Mouse (Mus musculus) gastrocnemius, postnatal 36 days (tissue): Measurements from ENCODE around the gene Dnajc8. TPM values are rescaled to one million over a fixed set of nuclear protein-coding genes. Genes with fewer than 3 reads are reported as not detected.
"Not testable (repeated sequence)": the region's sequence is repeated elsewhere in the genome, so short reads cannot be mapped to it uniquely, and the experiment has no call there.

ENCODE experiments used
- DNase-seq, 2 experiments: peaks; one replicate each; pipeline ENCODE4 v3.0.0; 2022
- intact Hi-C: fragments of 180-260 bp; cut with DNase I; formaldehyde crosslinking; loops from one replicate; pipeline ENCODE4 v1.15.1; 2025
- total RNA-seq, 2 experiments: library from RNA; stranded (reverse); gene quantifications; 2 replicates each; pipeline ENCODE4 v1.2.3; 2021

Gene Dnajc8
- total RNA-seq, 2 experiments from 2014 or later: 40.0 to 47.4 TPM

GRCm38 (mm10) chr4:132554653-132555052, 19.3 kb downstream of the Dnajc8 start:
- intact Hi-C loops: no loop called here
- no peak for DNase-seq

- intact Hi-C loops, DNase-seq: not testable (repeated sequence)
These were observed 20.2 kb downstream of the Dnajc8 start for GRCm38 (mm10) chr4:132555550-132555949.

DNA sequence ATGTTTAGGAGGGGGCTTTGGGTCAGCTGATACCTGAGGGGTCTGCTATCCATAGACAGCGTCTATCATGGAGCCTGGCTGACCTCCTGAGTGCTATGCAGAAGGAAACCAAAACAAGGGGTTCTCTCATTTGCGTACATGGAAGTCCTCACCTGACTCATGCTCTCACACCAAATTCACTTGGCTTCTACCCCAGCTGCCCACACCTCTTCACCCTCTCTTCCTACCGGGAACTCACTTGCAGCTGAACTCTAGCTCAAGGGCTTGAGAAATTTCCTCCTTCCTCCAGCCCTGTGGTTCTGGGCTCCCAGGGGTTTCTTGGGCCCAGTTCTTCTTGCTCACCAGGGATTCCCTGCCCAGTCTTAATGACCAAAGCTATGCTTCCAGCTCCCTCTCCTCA, 27.9 kb downstream of the Dnajc8 start:
- no peak for DNase-seq
- intact Hi-C loops: no loop called here

- DNase-seq: peak; percentile 24 to 47
- intact Hi-C loops: no loop called here
These were observed 28.6 kb downstream of the Dnajc8 start, which contains the start of gene Ptafr for GRCm38 (mm10) chr4:132563965-132564364. Ptafr (plus strand) TSS chr4:132564067.

- intact Hi-C loops: no loop called here
- DNase-seq: no peak
These were observed 29.9 kb downstream of the Dnajc8 start for GRCm38 (mm10) chr4:132565089-132565747.

DNA sequence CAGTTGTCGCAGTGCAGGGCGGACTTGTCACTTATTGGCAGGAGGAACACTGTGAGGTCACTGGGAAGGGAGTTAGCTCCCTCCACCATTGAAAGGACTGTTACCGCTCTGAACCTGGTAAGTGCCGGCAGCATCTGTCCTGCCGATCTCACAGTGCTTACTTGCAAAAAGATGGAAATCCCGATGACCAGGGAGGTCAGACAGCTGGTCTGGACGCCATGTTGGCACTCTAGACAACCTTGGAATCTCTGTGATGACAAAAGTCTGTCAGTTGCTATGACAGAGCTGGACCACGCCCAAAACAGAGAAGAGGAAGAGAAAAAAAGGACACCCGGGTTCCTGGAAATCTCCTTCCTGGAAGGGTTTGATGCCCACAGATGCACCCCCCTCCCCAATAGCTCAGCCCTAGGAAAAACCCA, 32.0 kb downstream of the Dnajc8 start:
- no peak for DNase-seq
- intact Hi-C loops: no loop called here

DNA sequence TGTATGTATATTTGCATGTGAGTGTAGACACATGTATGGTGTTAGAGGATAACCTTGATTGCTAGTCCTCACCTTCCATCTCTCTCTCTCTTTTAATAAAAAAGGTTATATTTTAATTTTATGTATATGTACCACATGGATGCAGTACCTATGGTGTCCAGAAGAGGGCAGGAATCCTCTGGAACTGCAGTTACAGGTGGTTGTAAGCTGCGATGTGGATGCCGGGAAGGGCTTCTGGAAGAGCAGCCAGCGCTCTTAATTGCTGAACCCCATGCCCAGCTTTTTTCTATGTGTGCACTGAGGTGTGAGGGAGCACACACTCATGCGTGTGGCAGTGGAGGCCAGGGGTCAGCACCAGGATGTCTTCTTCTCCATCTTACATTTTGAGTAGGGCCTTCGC, 33.8 kb downstream of the Dnajc8 start:
- intact Hi-C loops: no loop called here
- DNase-seq: no peak

DNA sequence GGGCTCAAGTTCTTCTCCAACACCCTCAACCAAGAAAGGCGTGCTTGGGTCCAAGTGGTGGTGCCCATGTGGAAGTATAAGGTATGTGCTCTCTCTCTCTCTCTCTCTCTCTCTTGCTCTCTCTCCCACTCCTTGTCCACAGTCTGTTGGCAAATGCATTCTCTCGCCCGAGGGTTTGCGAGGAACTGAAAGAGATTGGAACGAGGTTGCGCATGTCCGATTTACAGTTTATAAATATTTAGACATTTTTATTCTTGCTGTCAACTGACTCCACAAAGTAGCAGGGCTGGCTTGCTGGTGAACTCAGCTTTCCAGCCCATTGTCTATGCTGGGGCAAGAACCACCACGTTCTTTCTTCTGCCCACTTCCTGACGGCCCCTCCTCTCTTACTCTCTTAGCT, 35.8 kb downstream of the Dnajc8 start:
- DNase-seq: no peak
- intact Hi-C loops: no loop called here

DNA sequence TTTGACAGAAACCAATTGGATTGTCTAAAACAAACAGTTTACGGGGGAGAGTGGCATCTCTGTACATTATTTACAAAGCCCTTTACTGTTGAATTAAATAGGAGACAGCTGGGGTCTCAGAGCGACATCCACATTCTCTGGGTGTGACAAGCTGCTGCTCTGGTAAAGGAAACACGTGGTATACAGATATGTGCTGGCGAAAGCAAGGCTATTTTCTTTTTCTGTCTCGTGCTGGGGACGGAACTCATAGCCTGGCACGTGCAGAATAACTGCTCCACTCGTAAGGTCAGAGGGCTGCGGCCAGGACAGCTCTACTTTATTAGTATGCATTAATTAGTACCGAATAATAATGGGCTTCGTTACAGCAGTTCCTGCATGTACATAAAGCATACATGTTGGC, 38.0 kb downstream of the Dnajc8 start:
- intact Hi-C loops: no loop called here

GRCm38 (mm10) chr4:132574809-132575347, 39.5 kb downstream of the Dnajc8 start:
- DNase-seq: no peak
- intact Hi-C loops: no loop called here

More for the DNA sequence above, 38.0 kb downstream of the Dnajc8 start:
- no peak for DNase-seq

DNA sequence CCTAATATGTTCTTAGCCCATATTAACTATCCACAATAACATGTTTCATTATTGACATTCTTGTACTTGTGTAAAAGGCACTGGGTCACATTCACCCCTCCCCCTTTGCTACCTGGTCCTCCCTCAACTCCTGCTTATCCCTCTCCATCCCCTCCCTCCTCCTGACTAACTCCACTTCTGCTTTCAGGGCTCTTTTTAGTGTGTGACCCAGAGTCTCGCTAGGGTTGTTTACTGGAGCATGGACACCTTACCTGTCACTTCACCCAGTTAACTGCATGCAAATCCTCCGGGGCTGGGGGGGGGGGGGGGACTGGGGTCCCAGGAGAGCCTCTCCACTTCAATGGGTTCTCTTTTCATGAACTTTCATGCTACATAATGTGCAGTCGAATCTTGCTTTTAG, 48.4 kb downstream of the Dnajc8 start:
- intact Hi-C loops: no loop called here
- DNase-seq: no peak

- DNase-seq: no peak
These were observed 49.6 kb downstream of the Dnajc8 start for GRCm38 (mm10) chr4:132584975-132585374.

GRCm38 (mm10) chr4:132586282-132586681, 50.9 kb downstream of the Dnajc8 start:
- intact Hi-C loops: no loop called here
- no peak for DNase-seq

More at GRCm38 (mm10) chr4:132584975-132585374, 49.6 kb downstream of the Dnajc8 start:
- intact Hi-C loops: no loop called here

DNA sequence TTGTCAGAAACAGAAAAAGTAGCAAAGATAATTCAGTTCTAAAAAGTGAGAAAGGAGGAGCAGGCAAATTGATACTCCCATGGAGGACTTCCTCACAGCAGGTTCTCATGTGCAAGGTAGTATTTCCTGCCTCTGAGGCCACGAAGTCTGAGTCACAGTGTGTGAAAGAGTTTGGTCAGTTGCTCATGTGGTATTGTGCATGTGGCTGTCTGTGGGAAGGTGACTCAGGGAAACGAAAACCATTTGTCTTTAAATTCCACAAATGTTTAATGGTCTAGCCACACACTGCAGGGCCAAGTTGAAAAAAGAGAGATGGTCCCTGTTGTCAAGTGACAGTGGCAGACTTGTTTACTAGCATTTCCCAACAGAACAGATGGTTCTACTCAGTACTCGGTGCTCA, 53.2 kb downstream of the Dnajc8 start:
- no peak for DNase-seq
- intact Hi-C loops: no loop called here

- intact Hi-C loops: no loop called here
- DNase-seq: no peak
These were observed 55.3 kb downstream of the Dnajc8 start for GRCm38 (mm10) chr4:132590642-132591041.

GRCm38 (mm10) chr4:132592958-132593357, 57.6 kb downstream of the Dnajc8 start:
- DNase-seq: no peak
- intact Hi-C loops: no loop called here

DNA sequence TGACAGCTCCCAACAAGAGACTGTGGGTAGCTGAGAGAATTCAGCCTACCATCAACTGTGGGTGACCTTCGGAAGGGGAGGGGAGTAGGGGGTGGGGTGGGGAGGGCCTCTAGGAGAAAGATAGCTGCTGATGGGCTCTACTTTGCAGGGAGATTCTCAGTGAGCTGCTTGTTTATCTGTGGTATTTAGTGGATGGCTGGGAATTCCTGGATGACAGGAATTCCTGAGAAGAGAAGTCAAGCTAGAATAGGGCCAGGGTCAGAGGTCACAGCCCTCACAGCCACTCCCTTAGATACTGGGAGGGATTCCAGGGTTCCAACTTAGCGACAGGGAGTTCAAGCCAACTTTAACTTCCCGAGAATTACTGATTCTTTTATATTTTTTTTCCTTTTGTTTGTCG, 58.8 kb downstream of the Dnajc8 start:
- intact Hi-C loops: no loop called here
- DNase-seq: no peak

- DNase-seq: no peak
- intact Hi-C loops: no loop called here
These were observed 63.5 kb downstream of the Dnajc8 start for GRCm38 (mm10) chr4:132598861-132599260.

DNA sequence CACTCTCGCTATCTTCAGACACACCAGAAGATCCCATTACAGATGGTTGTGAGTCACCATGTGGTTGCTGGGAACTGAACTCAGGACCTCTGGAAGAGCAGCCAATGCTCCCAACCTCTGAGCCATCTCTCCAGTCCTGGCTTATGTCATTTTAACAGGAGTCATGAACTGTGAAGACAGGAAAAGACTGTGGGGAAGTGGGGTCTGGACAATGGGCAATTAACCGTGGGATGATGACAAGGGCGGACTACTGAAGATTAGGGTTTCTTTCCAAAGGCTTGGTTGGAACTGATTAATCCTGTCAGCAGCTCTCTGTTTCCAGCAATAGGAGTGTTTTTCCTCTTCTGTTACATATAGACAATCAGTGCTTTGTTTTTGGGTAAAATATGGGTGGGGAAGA, 64.4 kb downstream of the Dnajc8 start:
- intact Hi-C loops: no loop called here
- DNase-seq: no peak

GRCm38 (mm10) chr4:132600465-132600864, 65.1 kb downstream of the Dnajc8 start:
- DNase-seq: no peak

GRCm38 (mm10) chr4:132601242-132601641, 65.9 kb downstream of the Dnajc8 start:
- DNase-seq, intact Hi-C loops: not testable (repeated sequence)

More at GRCm38 (mm10) chr4:132600465-132600864, 65.1 kb downstream of the Dnajc8 start:
- intact Hi-C loops: no loop called here
